8 mouse cellular contexts compared by ENCODE assay signal in the genomic region with DNA sequence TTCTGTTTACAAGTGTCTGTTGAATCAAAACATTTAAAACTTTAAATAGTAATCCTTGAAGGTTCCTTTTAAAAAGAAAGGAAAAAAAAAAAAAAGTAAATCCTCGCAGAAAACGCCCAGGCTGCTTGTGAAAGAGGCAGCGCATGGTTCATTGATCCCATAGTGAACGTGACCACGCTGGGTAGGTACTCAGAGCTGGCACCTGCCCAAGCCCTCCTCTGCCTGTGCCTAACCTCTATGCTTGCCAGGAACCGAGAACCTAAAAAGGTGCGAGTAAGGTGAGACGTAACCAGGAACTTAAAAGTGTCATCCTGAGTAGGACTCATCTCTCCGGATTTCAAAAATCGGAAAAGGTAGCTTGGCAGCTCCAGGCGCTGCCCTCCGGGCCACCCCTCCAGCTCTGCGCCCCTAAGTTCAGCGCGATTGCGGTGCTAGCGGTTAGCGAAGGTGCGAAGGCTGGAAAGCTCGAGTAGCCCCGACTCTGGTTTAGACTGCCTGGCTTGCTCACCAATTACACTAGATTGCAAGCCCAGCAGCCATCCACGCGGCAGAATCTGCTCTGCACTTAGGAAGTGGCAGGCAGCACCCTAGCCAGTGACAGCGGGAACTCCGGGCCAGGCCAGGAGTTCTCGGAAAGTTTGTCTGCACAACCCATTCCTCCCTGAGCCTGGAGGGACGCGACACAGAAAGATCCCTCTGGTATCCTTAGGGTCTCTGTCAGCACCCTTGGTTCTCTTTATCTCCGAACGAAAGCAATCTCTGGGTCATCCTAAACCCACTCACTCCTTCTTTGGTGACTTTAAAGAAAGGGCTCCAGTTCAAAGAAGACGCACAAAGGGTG. TPM values are rescaled to one million over a fixed set of nuclear protein-coding genes. Genes with fewer than 3 reads are reported as not detected.
DNase-seq lines count a peak whose midpoint lies in the region; ATAC-seq lines count a peak whose summit lies in the region.

No protein-coding gene starts in this region.

- no peaks in the 10 kb centered on the region for H3K36me3 ChIP-seq in heart, embryonic 16.5 days (ENCODE audit: control insufficient read depth, insufficient read depth)

- H3K4me3 ChIP-seq in heart, embryonic 16.5 days (ENCODE audit: low read length) = peak overlapping the region; percentile 44

- 2% methylated on average over 31 of the region's 31 CpGs for WGBS in heart, embryonic 16.5 days

- H3K27me3 ChIP-seq in heart, embryonic 16.5 days (ENCODE audit: control insufficient read depth, insufficient read depth, low read length) = peaks cover 36% of the 10 kb centered on the region

- no peaks in the 10 kb centered on the region for H3K9me3 ChIP-seq in heart, embryonic 16.5 days (replicated peaks; ENCODE audit: control insufficient read depth, low read length)

- peak overlapping the region; percentile 63 for H3K4me2 ChIP-seq in heart, embryonic 16.5 days (ENCODE audit: low read depth, low read length)

- H3K9ac ChIP-seq in heart, embryonic 16.5 days (ENCODE audit: low read length) = 0 out of 2 replicates have a peak overlapping the region, but pooled peaks have one; percentile 26

- peaks cover 8% of the 10 kb centered on the region for H3K4me1 ChIP-seq in heart, embryonic 16.5 days (ENCODE audit: control insufficient read depth, insufficient read depth, low read length)

- no peak overlapping the region for H3K27ac ChIP-seq in heart, embryonic 16.5 days (ENCODE audit: low read length)

- peak; percentile 43 to 57 for DNase-seq in spleen, adult 18-20 months
- no peak for DNase-seq in spleen, adult 12 weeks (ENCODE audit: low spot score)
- peak; percentile 63 for DNase-seq in kidney, postnatal 10 days
- peak; percentile 71 for DNase-seq in lung, postnatal 36 days
- peak; percentile 56 for DNase-seq in retina, embryonic 14.5 days (ENCODE audit: low spot score)
- no peak for DNase-seq in cerebellum, adult 11 months

- peak; percentile 33 for ATAC-seq in common myeloid progenitor, adult 5-6 weeks (replicated peaks; ENCODE audit: low read depth, poor library complexity, severe bottlenecking)
- ATAC-seq in heart, embryonic 16.5 days (replicated peaks; ENCODE audit: extremely low read depth, insufficient read depth, low FRiP score) = no peak

RNA-seq across cellular contexts. Expression of gene Prdm1, which starts 1.3 kb away (rescaled TPM):
- 0.27 TPM in 1 of 2 replicates, not detected in the other for total RNA-seq in common myeloid progenitor, adult 5-6 weeks (2017)
- polyA plus RNA-seq in heart, embryonic 16.5 days (2015; fragmentation: Nextera tagmentation; extraction: Ambion mirVana) = 0.98 and 1.3 TPM in 2 replicates

Comparison
In these comparisons a context has a peak if more than half of its experiments do, and no peak if none do; other contexts are left out.
1. DNase-seq: peak in spleen, adult 18-20 months (2 of 2), kidney, postnatal 10 days (single experiment), lung, postnatal 36 days (single experiment) and retina, embryonic 14.5 days (single experiment); none in spleen, adult 12 weeks (single experiment) and cerebellum, adult 11 months (single experiment).